Mouse (Mus musculus) MEL (cell line): ENCODE measurements around the gene Arhgef16.

ENCODE experiments used
- CTCF ChIP-seq, 3 experiments: IDR thresholded peaks in 2 of 3; conservative IDR thresholded peaks in 1 of 3; 2 replicates each; pipeline ENCODE4 v1.5.1; 2011 to 2012; ENCODE audit warnings: low read length in 3 of 3, low read depth in 2 of 3, mild to moderate bottlenecking in 2 of 3, improper control_type of control experiment in 1 of 3, inconsistent platforms in 1 of 3, mixed read lengths in 1 of 3, moderate library complexity in 1 of 3; ENCODE audit not compliant: control insufficient read depth in 1 of 3, insufficient read depth in 1 of 3, poor library complexity in 1 of 3, severe bottlenecking in 1 of 3
- EP300 ChIP-seq, 2 experiments: IDR thresholded peaks; 2 replicates each; pipeline ENCODE4 v1.6.1; 2011; ENCODE audit warnings: improper control_type of control experiment in 2 of 2, low read length in 2 of 2, low read depth in 1 of 2, mild to moderate bottlenecking in 1 of 2
- ETS1 ChIP-seq: IDR thresholded peaks from 2 replicates; pipeline ENCODE4 v1.6.1; 2012; ENCODE audit warnings: low read depth, mild to moderate bottlenecking, inconsistent platforms, low read length, improper control_type of control experiment, moderate library complexity
- GATA1 ChIP-seq: IDR thresholded peaks from 2 replicates; pipeline ENCODE4 v1.6.1; 2011; ENCODE audit warnings: low read depth, low read length, improper control_type of control experiment
- KAT2A ChIP-seq: conservative IDR thresholded peaks from 2 replicates; pipeline ENCODE4 v1.6.1; 2012; ENCODE audit warnings: low read depth, low read length, improper control_type of control experiment, inconsistent platforms
- MYC ChIP-seq: IDR thresholded peaks from 2 replicates; pipeline ENCODE4 v1.6.1; 2011; ENCODE audit warnings: low read depth, mild to moderate bottlenecking, low read length, improper control_type of control experiment, moderate library complexity
- POLR2A ChIP-seq, 2 experiments: IDR thresholded peaks; 2 replicates each; pipeline ENCODE4 v1.6.1; 2011 to 2012; ENCODE audit warnings: low read length in 2 of 2, mild to moderate bottlenecking in 2 of 2, control low read depth in 1 of 2, improper control_type of control experiment in 1 of 2, low read depth in 1 of 2, moderate library complexity in 1 of 2; ENCODE audit not compliant: control insufficient read depth in 1 of 2, insufficient read depth in 1 of 2, poor library complexity in 1 of 2
- RAD21 ChIP-seq: IDR thresholded peaks from 2 replicates; pipeline ENCODE4 v1.6.1; 2011; ENCODE audit warnings: mild to moderate bottlenecking, low read depth, low read length, improper control_type of control experiment
- ZC3H11A ChIP-seq: IDR thresholded peaks from 2 replicates; pipeline ENCODE4 v1.6.1; 2012; ENCODE audit warnings: low read depth, mild to moderate bottlenecking, inconsistent platforms, low read length, improper control_type of control experiment

DNA sequence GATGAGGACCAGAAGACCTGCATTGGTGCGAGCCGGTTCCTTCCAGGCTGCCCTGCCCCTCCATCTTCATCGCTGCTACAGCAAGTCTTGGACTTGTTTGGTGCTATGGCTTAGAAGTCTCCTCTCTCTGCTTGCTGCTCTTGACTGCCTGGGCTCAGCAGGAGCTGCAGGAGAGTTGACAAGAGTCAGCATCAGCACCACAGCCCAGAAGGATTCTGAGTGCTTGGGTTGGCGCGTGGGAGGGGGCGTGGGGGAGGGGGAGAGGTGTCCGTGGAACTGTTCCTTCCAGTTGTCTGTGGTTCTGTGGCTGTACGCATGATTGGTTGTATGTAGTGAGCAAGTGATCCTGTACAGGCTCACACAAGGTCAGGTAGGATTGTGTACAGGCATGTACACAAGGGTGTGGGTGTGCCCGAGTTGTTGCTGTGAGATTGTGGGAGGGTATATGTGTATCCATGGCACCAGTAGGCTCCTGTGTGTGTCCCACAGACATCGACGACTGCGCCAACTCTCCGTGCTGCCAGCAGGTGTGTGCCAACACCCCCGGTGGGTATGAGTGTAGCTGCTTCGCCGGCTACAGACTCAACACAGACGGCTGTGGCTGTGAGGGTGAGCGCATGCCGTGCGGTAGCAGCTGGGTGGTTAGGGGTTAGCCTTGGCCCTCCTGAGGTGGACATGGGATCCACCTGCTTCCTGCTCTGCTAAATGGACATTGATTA lies 48.8 kb downstream of the Arhgef16 start:
- TF ChIP-seq ZC3H11A (no peak), GATA1 (no peak), MYC (no peak), POLR2A (IDR thresholded peaks at IDR 0.05; ENCODE audit: control insufficient read depth in 1 of 2, insufficient read depth in 1 of 2, low read depth in 1 of 2, low read length in 2 of 2, poor library complexity in 1 of 2) (no peak), ETS1 (no peak), EP300 (IDR thresholded peaks at IDR 0.05; ENCODE audit: low read depth in 1 of 2, low read length in 2 of 2) (no peak), CTCF (IDR thresholded peaks at IDR 0.05 in 2 of 3, conservative IDR thresholded peaks at IDR 0.05 in 1 of 3; ENCODE audit: control insufficient read depth in 1 of 3, insufficient read depth in 1 of 3, low read depth in 2 of 3, low read length in 3 of 3, poor library complexity in 1 of 3, severe bottlenecking in 1 of 3) (no peak), KAT2A (no peak), RAD21 (no peak)
